Mouse (Mus musculus): ENCODE measurements around the gene Vps8. TPM values are rescaled to one million over a fixed set of nuclear protein-coding genes. Genes with fewer than 3 reads are reported as not detected.

Vps8 gene
- polyA plus RNA-seq, 1 experiment from 2014 or later, result 41.1 TPM

- Histone ChIP-seq H3K27me3 (ENCODE audit: control insufficient read depth, insufficient read depth, low read length) (no peaks in the 10 kb centered on the region), H3K4me1 (ENCODE audit: control insufficient read depth, insufficient read depth, low read length) (no peaks in the 10 kb centered on the region), H3K9me3 (ENCODE audit: control insufficient read depth, low read length) (no peaks in the 10 kb centered on the region), H3K36me3 (ENCODE audit: control insufficient read depth, insufficient read depth, low read length) (peaks cover 21% of the 10 kb centered on the region), H3K4me3 (replicated peaks; ENCODE audit: low read depth, low read length) (no peak overlapping the region), H3K9ac (replicated peaks; ENCODE audit: low read length) (no peak overlapping the region), H3K27ac (replicated peaks; ENCODE audit: low read depth, low read length) (no peak overlapping the region), H3K4me2 (ENCODE audit: low read length) (no peak overlapping the region)
- 91% methylated on average over 7 of the region's 7 CpGs for WGBS
- ATAC-seq (ENCODE audit: low FRiP score, low TSS enrichment), result no peak
- DNase-seq, result no peak
These were observed 113.5 kb downstream of the Vps8 start for GRCm38 (mm10) chr16:21536240-21537005.

GRCm38 (mm10) chr16:21537312-21537711 lies 114.4 kb downstream of the Vps8 start:
- H3K4me3 ChIP-seq (replicated peaks; ENCODE audit: low read depth, low read length), result no peak overlapping the region
- 62% methylated on average over 3 of the region's 3 CpGs for WGBS

GRCm38 (mm10) chr16:21538889-21539288 lies 116.0 kb downstream of the Vps8 start:
- no peak overlapping the region for H3K4me3 ChIP-seq (replicated peaks; ENCODE audit: low read depth, low read length)
- H3K9ac ChIP-seq (replicated peaks; ENCODE audit: low read length), result no peak overlapping the region
- H3K27ac ChIP-seq (replicated peaks; ENCODE audit: low read depth, low read length), result no peak overlapping the region
- H3K9me3 ChIP-seq (ENCODE audit: control insufficient read depth, low read length), result no peaks in the 10 kb centered on the region
- H3K4me1 ChIP-seq (ENCODE audit: control insufficient read depth, insufficient read depth, low read length), result no peaks in the 10 kb centered on the region
- 64% methylated on average over 2 of the region's 2 CpGs for WGBS
- ATAC-seq (ENCODE audit: low FRiP score, low TSS enrichment) (no peak), DNase-seq (no peak)
- H3K27me3 ChIP-seq (ENCODE audit: control insufficient read depth, insufficient read depth, low read length), result no peaks in the 10 kb centered on the region
- H3K36me3 ChIP-seq (ENCODE audit: control insufficient read depth, insufficient read depth, low read length), result peaks cover 15% of the 10 kb centered on the region
- H3K4me2 ChIP-seq (ENCODE audit: low read length), result no peak overlapping the region

More at GRCm38 (mm10) chr16:21537312-21537711, 114.4 kb downstream of the Vps8 start:
- DNase-seq (peak; percentile 37), ATAC-seq (ENCODE audit: low FRiP score, low TSS enrichment) (no peak)
- Histone ChIP-seq H3K9ac (replicated peaks; ENCODE audit: low read length) (no peak overlapping the region), H3K4me1 (ENCODE audit: control insufficient read depth, insufficient read depth, low read length) (no peaks in the 10 kb centered on the region), H3K9me3 (ENCODE audit: control insufficient read depth, low read length) (no peaks in the 10 kb centered on the region), H3K27ac (replicated peaks; ENCODE audit: low read depth, low read length) (no peak overlapping the region), H3K4me2 (ENCODE audit: low read length) (no peak overlapping the region), H3K27me3 (ENCODE audit: control insufficient read depth, insufficient read depth, low read length) (no peaks in the 10 kb centered on the region), H3K36me3 (ENCODE audit: control insufficient read depth, insufficient read depth, low read length) (peaks cover 21% of the 10 kb centered on the region)

- no peak for ATAC-seq (ENCODE audit: low FRiP score, low TSS enrichment)
- WGBS, result 27% methylated on average over 1 of the region's 1 CpGs
- Histone ChIP-seq H3K27me3 (ENCODE audit: control insufficient read depth, insufficient read depth, low read length) (no peaks in the 10 kb centered on the region), H3K36me3 (ENCODE audit: control insufficient read depth, insufficient read depth, low read length) (peaks cover 6% of the 10 kb centered on the region), H3K4me3 (replicated peaks; ENCODE audit: low read depth, low read length) (no peak overlapping the region), H3K9ac (replicated peaks; ENCODE audit: low read length) (no peak overlapping the region), H3K4me2 (ENCODE audit: low read length) (no peak overlapping the region), H3K9me3 (ENCODE audit: control insufficient read depth, low read length) (no peaks in the 10 kb centered on the region), H3K27ac (replicated peaks; ENCODE audit: low read depth, low read length) (no peak overlapping the region), H3K4me1 (ENCODE audit: control insufficient read depth, insufficient read depth, low read length) (no peaks in the 10 kb centered on the region)
- no peak for DNase-seq
These were observed 119.6 kb downstream of the Vps8 start for GRCm38 (mm10) chr16:21542559-21542958.

- H3K27me3 ChIP-seq (ENCODE audit: control insufficient read depth, insufficient read depth, low read length), result no peaks in the 10 kb centered on the region
- peaks cover 6% of the 10 kb centered on the region for H3K36me3 ChIP-seq (ENCODE audit: control insufficient read depth, insufficient read depth, low read length)
- H3K9me3 ChIP-seq (ENCODE audit: control insufficient read depth, low read length), result no peaks in the 10 kb centered on the region
- no peak overlapping the region for H3K4me3 ChIP-seq (replicated peaks; ENCODE audit: low read depth, low read length)
- DNase-seq, result no peak
- H3K4me2 ChIP-seq (ENCODE audit: low read length), result no peak overlapping the region
- 36% methylated on average over 5 of the region's 5 CpGs for WGBS
- no peak overlapping the region for H3K9ac ChIP-seq (replicated peaks; ENCODE audit: low read length)
- H3K4me1 ChIP-seq (ENCODE audit: control insufficient read depth, insufficient read depth, low read length), result no peaks in the 10 kb centered on the region
- H3K27ac ChIP-seq (replicated peaks; ENCODE audit: low read depth, low read length), result no peak overlapping the region
- ATAC-seq (ENCODE audit: low FRiP score, low TSS enrichment), result no peak
These were observed 124.5 kb downstream of the Vps8 start for GRCm38 (mm10) chr16:21547446-21547845.

GRCm38 (mm10) chr16:21549751-21550150 lies 126.8 kb downstream of the Vps8 start:
- Histone ChIP-seq H3K27me3 (ENCODE audit: control insufficient read depth, insufficient read depth, low read length) (no peaks in the 10 kb centered on the region), H3K36me3 (ENCODE audit: control insufficient read depth, insufficient read depth, low read length) (peaks cover 11% of the 10 kb centered on the region; the same call in 1 of the 2 replicates), H3K27ac (replicated peaks; ENCODE audit: low read depth, low read length) (no peak overlapping the region), H3K9ac (replicated peaks; ENCODE audit: low read length) (no peak overlapping the region), H3K4me1 (ENCODE audit: control insufficient read depth, insufficient read depth, low read length) (no peaks in the 10 kb centered on the region), H3K4me2 (ENCODE audit: low read length) (no peak overlapping the region), H3K9me3 (ENCODE audit: control insufficient read depth, low read length) (no peaks in the 10 kb centered on the region), H3K4me3 (replicated peaks; ENCODE audit: low read depth, low read length) (no peak overlapping the region)
- DNase-seq (no peak), ATAC-seq (ENCODE audit: low FRiP score, low TSS enrichment) (no peak)
- 68% methylated on average over 4 of the region's 4 CpGs for WGBS

GRCm38 (mm10) chr16:21550453-21550852 lies 127.5 kb downstream of the Vps8 start:
- no peaks in the 10 kb centered on the region for H3K4me1 ChIP-seq (ENCODE audit: control insufficient read depth, insufficient read depth, low read length)
- H3K4me3 ChIP-seq (replicated peaks; ENCODE audit: low read depth, low read length), result no peak overlapping the region
- H3K27ac ChIP-seq (replicated peaks; ENCODE audit: low read depth, low read length), result 0 out of 2 replicates have a peak overlapping the region, but pooled peaks have one; percentile 37
- H3K9ac ChIP-seq (replicated peaks; ENCODE audit: low read length), result no peak overlapping the region
- DNase-seq (peak; percentile 50), ATAC-seq (ENCODE audit: low FRiP score, low TSS enrichment) (no peak)
- H3K36me3 ChIP-seq (ENCODE audit: control insufficient read depth, insufficient read depth, low read length), result peaks cover 10% of the 10 kb centered on the region; the same call in 1 of the 2 replicates
- 71% methylated on average over 7 of the region's 7 CpGs for WGBS
- H3K9me3 ChIP-seq (ENCODE audit: control insufficient read depth, low read length), result no peaks in the 10 kb centered on the region
- H3K4me2 ChIP-seq (ENCODE audit: low read length), result no peak overlapping the region
- no peaks in the 10 kb centered on the region for H3K27me3 ChIP-seq (ENCODE audit: control insufficient read depth, insufficient read depth, low read length)

GRCm38 (mm10) chr16:21553506-21553905 lies 130.6 kb downstream of the Vps8 start:
- 0 out of 2 replicates have a peak, but pooled peaks cover 4% of the 10 kb centered on the region for H3K36me3 ChIP-seq (ENCODE audit: control insufficient read depth, insufficient read depth, low read length)
- H3K9ac ChIP-seq (replicated peaks; ENCODE audit: low read length), result no peak overlapping the region
- no peaks in the 10 kb centered on the region for H3K27me3 ChIP-seq (ENCODE audit: control insufficient read depth, insufficient read depth, low read length)
- no peak overlapping the region for H3K4me2 ChIP-seq (ENCODE audit: low read length)
- DNase-seq, result no peak
- H3K4me3 ChIP-seq (replicated peaks; ENCODE audit: low read depth, low read length), result no peak overlapping the region
- H3K4me1 ChIP-seq (ENCODE audit: control insufficient read depth, insufficient read depth, low read length), result no peaks in the 10 kb centered on the region
- no peak overlapping the region for H3K27ac ChIP-seq (replicated peaks; ENCODE audit: low read depth, low read length)
- no peak for ATAC-seq (ENCODE audit: low FRiP score, low TSS enrichment)
- 88% methylated on average over 3 of the region's 3 CpGs for WGBS
- no peaks in the 10 kb centered on the region for H3K9me3 ChIP-seq (ENCODE audit: control insufficient read depth, low read length)
